Comparison of ENCODE assay signal across 13 mouse cellular contexts in the genomic region with DNA sequence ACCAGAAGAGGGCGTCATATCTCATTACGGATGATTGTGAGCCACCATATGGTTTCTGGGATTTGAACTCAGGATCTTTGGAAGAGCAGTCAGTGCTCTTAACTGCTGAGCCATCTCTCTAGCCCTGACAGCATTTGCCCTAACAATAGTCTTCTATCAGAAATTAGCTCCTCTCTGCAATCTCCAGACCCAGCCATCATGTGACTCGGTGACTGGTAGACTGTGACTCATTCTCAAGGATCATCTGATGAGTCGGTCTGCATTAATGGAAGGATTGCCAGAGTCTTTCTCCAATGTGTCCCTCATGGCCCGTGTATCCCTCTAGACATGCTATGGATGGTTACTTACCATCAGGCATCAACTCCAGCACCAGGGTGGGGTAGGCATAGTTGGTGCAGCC. TPM values are rescaled to one million over a fixed set of nuclear protein-coding genes. Genes with fewer than 3 reads are reported as not detected.
"Had no signal": no experiment of that assay in that cellular context is flagged by ENCODE, and none has a peak within 500 bp of the region (broad histone marks: within the 10 kb centered on the region; RNA-seq: fewer than 3 reads in every experiment).

No protein-coding gene starts in this region.

RNA-seq across cellular contexts. Expression of a gene that starts 38.7 kb away (rescaled TPM):
- polyA plus RNA-seq: heart, embryonic 12.5 days; heart, embryonic 13.5 days; heart, embryonic 14.5 days; heart, embryonic 15.5 days; heart, embryonic 16.5 days; heart, postnatal 0 days; hindbrain, embryonic 10.5 days; hindbrain, embryonic 11.5 days; hindbrain, embryonic 12.5 days; hindbrain, embryonic 14.5 days; hindbrain, embryonic 15.5 days; hindbrain, embryonic 16.5 days; inflammation-experienced regulatory T-cells, adult 6 months had no signal
